ENCODE assay signal across 8 mouse cellular contexts in genomic region chr7:29296998-29297397, GRCm38 (mm10). TPM values are rescaled to one million over a fixed set of nuclear protein-coding genes. Genes with fewer than 3 reads are reported as not detected.
DNase-seq lines count a peak whose midpoint lies in the region; ATAC-seq and TF ChIP-seq lines count a peak whose summit lies in the region.

No protein-coding gene starts in this region.

- no peak for DNase-seq in testis, postnatal 10 days (ENCODE audit: low spot score)
- DNase-seq in intestine, embryonic 14.5 days (ENCODE audit: low spot score): peak; percentile 79
- no peak for DNase-seq in lung, adult 2 months
- no peak for DNase-seq in right cerebral cortex, postnatal 25 days

- H3K27ac ChIP-seq in testis, adult 2 months (ENCODE audit: control insufficient read depth, insufficient read depth, low read depth, low read length): no peak overlapping the region
- H3K27ac ChIP-seq in bone marrow macrophage, adult 2 months (ENCODE audit: insufficient read depth, low read depth, low read length): no peak overlapping the region
- no peak overlapping the region for H3K27ac ChIP-seq in forebrain, embryonic 15.5 days (replicated peaks)
- H3K27ac ChIP-seq in intestine, embryonic 14.5 days (ENCODE audit: low read depth): no peak overlapping the region
- no peak overlapping the region for H3K27ac ChIP-seq in small intestine, adult 2 months (ENCODE audit: insufficient read depth, low read depth, low read length)

- no peak overlapping the region for H3K9ac ChIP-seq in forebrain, embryonic 15.5 days (replicated peaks)
- H3K9ac ChIP-seq in intestine, embryonic 14.5 days (ENCODE audit: low read length): no peak overlapping the region

- H3K4me3 ChIP-seq in testis, adult 2 months (ENCODE audit: control insufficient read depth, low read depth, low read length): no peak overlapping the region
- no peak overlapping the region for H3K4me3 ChIP-seq in bone marrow macrophage, adult 2 months (ENCODE audit: insufficient read depth, low read length)
- no peak overlapping the region for H3K4me3 ChIP-seq in forebrain, embryonic 15.5 days
- H3K4me3 ChIP-seq in intestine, embryonic 14.5 days (ENCODE audit: low read depth, low read length): no peak overlapping the region
- no peak overlapping the region for H3K4me3 ChIP-seq in lung, adult 2 months (replicated peaks; ENCODE audit: extremely low read depth, low read depth, low read length)
- no peak overlapping the region for H3K4me3 ChIP-seq in small intestine, adult 2 months (ENCODE audit: low read depth, low read length)

- no peaks in the 10 kb centered on the region for H3K27me3 ChIP-seq in testis, adult 2 months (ENCODE audit: control insufficient read depth, insufficient read depth, low read length)
- H3K27me3 ChIP-seq in forebrain, embryonic 15.5 days: no peaks in the 10 kb centered on the region
- no peaks in the 10 kb centered on the region for H3K27me3 ChIP-seq in intestine, embryonic 14.5 days (replicated peaks; ENCODE audit: control insufficient read depth, insufficient read depth, low read length)
- no peaks in the 10 kb centered on the region for H3K27me3 ChIP-seq in small intestine, adult 2 months (ENCODE audit: control insufficient read depth, insufficient read depth, low read length)

- peaks cover 11% of the 10 kb centered on the region for H3K4me1 ChIP-seq in testis, adult 2 months (ENCODE audit: control insufficient read depth, insufficient read depth, low read length)
- H3K4me1 ChIP-seq in bone marrow macrophage, adult 2 months (ENCODE audit: control insufficient read depth, insufficient read depth, low read length): no peaks in the 10 kb centered on the region
- peaks cover 22% of the 10 kb centered on the region for H3K4me1 ChIP-seq in forebrain, embryonic 15.5 days
- peaks cover 16% of the 10 kb centered on the region for H3K4me1 ChIP-seq in intestine, embryonic 14.5 days (replicated peaks; ENCODE audit: control insufficient read depth, insufficient read depth, low read length)
- peaks cover 3% of the 10 kb centered on the region; the same call in 1 of the 2 replicates for H3K4me1 ChIP-seq in lung, adult 2 months (ENCODE audit: control insufficient read depth, insufficient read depth, low read length)
- no peaks in the 10 kb centered on the region; the same call in 1 of the 2 replicates for H3K4me1 ChIP-seq in small intestine, adult 2 months (ENCODE audit: control insufficient read depth, insufficient read depth, insufficient read length, low read length)

- peak; percentile 93; the same call in 1 of the 2 replicates for TF ChIP-seq CTCF in testis, adult 2 months (IDR thresholded peaks at IDR 0.05; ENCODE audit: control insufficient read depth, insufficient read depth, insufficient replicate concordance, low read depth, low read length)
- TF ChIP-seq CTCF in bone marrow macrophage, adult 2 months (IDR thresholded peaks at IDR 0.05; ENCODE audit: low read depth, low read length): peak; percentile 68
- TF ChIP-seq CTCF in lung, adult 2 months (IDR thresholded peaks at IDR 0.05; ENCODE audit: insufficient read depth, low read length): peak; percentile 97
- peak; percentile 86; the same call in 1 of the 2 replicates for TF ChIP-seq CTCF in small intestine, adult 2 months (IDR thresholded peaks at IDR 0.05; ENCODE audit: extremely low read depth, insufficient read length, insufficient replicate concordance, low read depth, low read length)

- 0 out of 2 replicates have a peak overlapping the region, but pooled peaks have one; percentile 16 for H3K4me2 ChIP-seq in forebrain, embryonic 15.5 days (replicated peaks)
- H3K4me2 ChIP-seq in intestine, embryonic 14.5 days (ENCODE audit: low read length): no peak overlapping the region

- no peaks in the 10 kb centered on the region for H3K9me3 ChIP-seq in forebrain, embryonic 15.5 days
- H3K9me3 ChIP-seq in intestine, embryonic 14.5 days (ENCODE audit: control insufficient read depth, low read length): no peaks in the 10 kb centered on the region

- no peak for TF ChIP-seq POLR2A in testis, adult 2 months (IDR thresholded peaks at IDR 0.05; ENCODE audit: control insufficient read depth, low read depth, low read length)
- no peak for TF ChIP-seq POLR2A in bone marrow macrophage, adult 2 months (IDR thresholded peaks at IDR 0.05; ENCODE audit: borderline replicate concordance, low read depth, low read length)
- no peak for TF ChIP-seq POLR2A in lung, adult 2 months (IDR thresholded peaks at IDR 0.05; ENCODE audit: borderline replicate concordance, extremely low read depth, low read depth, low read length)
- no peak for TF ChIP-seq POLR2A in small intestine, adult 2 months (IDR thresholded peaks at IDR 0.05; ENCODE audit: low read depth, low read length)

- no peaks in the 10 kb centered on the region for H3K36me3 ChIP-seq in testis, adult 2 months (ENCODE audit: control insufficient read depth, insufficient read depth, low read length)
- H3K36me3 ChIP-seq in forebrain, embryonic 15.5 days: no peaks in the 10 kb centered on the region
- no peaks in the 10 kb centered on the region for H3K36me3 ChIP-seq in intestine, embryonic 14.5 days (ENCODE audit: control insufficient read depth, insufficient read depth, low read length)
- no peaks in the 10 kb centered on the region for H3K36me3 ChIP-seq in small intestine, adult 2 months (ENCODE audit: control insufficient read depth, insufficient read depth, low read length)

- no peak for ATAC-seq in forebrain, embryonic 15.5 days (replicated peaks)
- ATAC-seq in intestine, embryonic 14.5 days (replicated peaks; ENCODE audit: low FRiP score, low TSS enrichment, low read depth): 0 out of 2 replicates have a peak, but pooled peaks have one; percentile 14

- WGBS in forebrain, embryonic 15.5 days: 9% methylated on average over 10 of the region's 10 CpGs
- 5% methylated on average over 10 of the region's 10 CpGs for WGBS in intestine, embryonic 14.5 days
- 11% methylated on average over 10 of the region's 10 CpGs for whole genome bisulfite sequencing in lung, adult 2 months
- WGBS in small intestine, adult 2 months: 6% methylated on average over 10 of the region's 10 CpGs

RNA-seq across cellular contexts. Expression of gene Dpf1, which starts 6.8 kb away (rescaled TPM):
- polyA plus RNA-seq in testis, adult 2 months (2012; rRNA removed): 8.0 and 8.6 TPM in 2 replicates
- 0.60 TPM in 1 of 2 replicates, not detected in the other for polyA plus RNA-seq in bone marrow macrophage, adult 2 months (2012; ENCODE audit: insufficient read depth, insufficient read length, missing spikeins)
- 240 and 243 TPM in 2 replicates for polyA plus RNA-seq in forebrain, embryonic 15.5 days (2015; fragmentation: Nextera tagmentation; extraction: Ambion mirVana)
- polyA plus RNA-seq in intestine, embryonic 14.5 days (2014; fragmentation: Nextera tagmentation; extraction: Ambion mirVana): 7.4 and 8.8 TPM in 2 replicates
- 1.7 and 4.0 TPM in 2 replicates for polyA plus RNA-seq in lung, adult 2 months (2012; rRNA removed)
- polyA plus RNA-seq in small intestine, adult 2 months (2012; rRNA removed): 0.47 and 0.53 TPM in 2 replicates

RNA-seq across cellular contexts. Expression of gene Ppp1r14a, which starts 7.9 kb away (rescaled TPM):
- 11.3 and 11.9 TPM in 2 replicates for polyA plus RNA-seq in testis, adult 2 months (2012; rRNA removed)
- not detected in 2 replicates for polyA plus RNA-seq in bone marrow macrophage, adult 2 months (2012; ENCODE audit: insufficient read depth, insufficient read length, missing spikeins)
- polyA plus RNA-seq in forebrain, embryonic 15.5 days (2015; fragmentation: Nextera tagmentation; extraction: Ambion mirVana): 6.5 and 8.7 TPM in 2 replicates
- 59.7 and 66.5 TPM in 2 replicates for polyA plus RNA-seq in intestine, embryonic 14.5 days (2014; fragmentation: Nextera tagmentation; extraction: Ambion mirVana)
- 242 and 329 TPM in 2 replicates for polyA plus RNA-seq in lung, adult 2 months (2012; rRNA removed)
- polyA plus RNA-seq in small intestine, adult 2 months (2012; rRNA removed): 34.1 and 57.4 TPM in 2 replicates

RNA-seq across cellular contexts. Expression of gene Spint2, which starts 15.3 kb away (rescaled TPM):
- 146 and 160 TPM in 2 replicates for polyA plus RNA-seq in testis, adult 2 months (2012; rRNA removed)
- polyA plus RNA-seq in bone marrow macrophage, adult 2 months (2012; ENCODE audit: insufficient read depth, insufficient read length, missing spikeins): 0.91 TPM in 1 of 2 replicates, not detected in the other
- 43.8 and 48.8 TPM in 2 replicates for polyA plus RNA-seq in forebrain, embryonic 15.5 days (2015; fragmentation: Nextera tagmentation; extraction: Ambion mirVana)
- 470 and 522 TPM in 2 replicates for polyA plus RNA-seq in intestine, embryonic 14.5 days (2014; fragmentation: Nextera tagmentation; extraction: Ambion mirVana)
- 317 and 391 TPM in 2 replicates for polyA plus RNA-seq in lung, adult 2 months (2012; rRNA removed)
- 663 and 1,754 TPM in 2 replicates for polyA plus RNA-seq in small intestine, adult 2 months (2012; rRNA removed)

RNA-seq across cellular contexts. Expression of gene 2200002D01Rik, which starts 48.7 kb away (rescaled TPM):
- polyA plus RNA-seq in testis, adult 2 months (2012; rRNA removed): 0.15 and 0.29 TPM in 2 replicates
- polyA plus RNA-seq in bone marrow macrophage, adult 2 months (2012; ENCODE audit: insufficient read depth, insufficient read length, missing spikeins): 1.9 TPM in 1 of 2 replicates, not detected in the other
- polyA plus RNA-seq in forebrain, embryonic 15.5 days (2015; fragmentation: Nextera tagmentation; extraction: Ambion mirVana): 0.95 TPM in 1 of 2 replicates, not detected in the other
- 76.9 and 111 TPM in 2 replicates for polyA plus RNA-seq in intestine, embryonic 14.5 days (2014; fragmentation: Nextera tagmentation; extraction: Ambion mirVana)
- polyA plus RNA-seq in lung, adult 2 months (2012; rRNA removed): 7.9 and 12.6 TPM in 2 replicates
- 287 and 852 TPM in 2 replicates for polyA plus RNA-seq in small intestine, adult 2 months (2012; rRNA removed)

RNA-seq across cellular contexts. Expression of gene Yif1b, which starts 58.9 kb away (rescaled TPM):
- 321 and 371 TPM in 2 replicates for polyA plus RNA-seq in testis, adult 2 months (2012; rRNA removed)
- polyA plus RNA-seq in bone marrow macrophage, adult 2 months (2012; ENCODE audit: insufficient read depth, insufficient read length, missing spikeins): 29.7 and 33.8 TPM in 2 replicates
- polyA plus RNA-seq in forebrain, embryonic 15.5 days (2015; fragmentation: Nextera tagmentation; extraction: Ambion mirVana): 76.2 and 78.7 TPM in 2 replicates
- 94.3 and 97.3 TPM in 2 replicates for polyA plus RNA-seq in intestine, embryonic 14.5 days (2014; fragmentation: Nextera tagmentation; extraction: Ambion mirVana)
- polyA plus RNA-seq in lung, adult 2 months (2012; rRNA removed): 182 and 190 TPM in 2 replicates
- polyA plus RNA-seq in small intestine, adult 2 months (2012; rRNA removed): 41.8 and 49.8 TPM in 2 replicates

Comparison
In these comparisons a context has a peak if more than half of its experiments do, and no peak if none do; other contexts are left out.
1. RNA of gene Dpf1, which starts 6.8 kb away (polyA plus RNA-seq): 240 to 243 TPM in forebrain, embryonic 15.5 days; 8.0 to 8.6 TPM in testis, adult 2 months, 7.4 to 8.8 TPM in intestine, embryonic 14.5 days, 1.7 to 4.0 TPM in lung, adult 2 months, 0.60 TPM in bone marrow macrophage, adult 2 months and 0.47 to 0.53 TPM in small intestine, adult 2 months; every median in the first group is over 10 times any median in the second.
2. RNA of gene Spint2, which starts 15.3 kb away (polyA plus RNA-seq): 663 to 1,754 TPM in small intestine, adult 2 months, 470 to 522 TPM in intestine, embryonic 14.5 days, 317 to 391 TPM in lung, adult 2 months, 146 to 160 TPM in testis, adult 2 months and 43.8 to 48.8 TPM in forebrain, embryonic 15.5 days; 0.91 TPM in bone marrow macrophage, adult 2 months; every median in the first group is over 10 times any median in the second.
3. Peak in every context shown above with its lines, with median percentiles within 50 percentile points of each other: CTCF ChIP-seq.